Mouse (Mus musculus): ENCODE measurements around the gene Ftl1. TPM values are rescaled to one million over a fixed set of nuclear protein-coding genes. Genes with fewer than 3 reads are reported as not detected.

Gene Ftl1
- polyA plus RNA-seq, 1 experiment, result 3,659 TPM

GRCm38 (mm10) chr7:45443526-45444420, 15.9 kb downstream of the Ftl1 start:
- TF ChIP-seq GATA1 (IDR thresholded peaks at IDR 0.05; ENCODE audit: low read length), result no peak
- TF ChIP-seq TAL1 (IDR thresholded peaks at IDR 0.05; ENCODE audit: low read length), result no peak
- Histone ChIP-seq H3K27me3 (ENCODE audit: control insufficient read depth) (no peaks in the 10 kb centered on the region), H3K9me3 (ENCODE audit: control insufficient read depth, low read length) (no peaks in the 10 kb centered on the region), H3K4me3 (replicated peaks) (no peak overlapping the region), H3K4me1 (ENCODE audit: control insufficient read depth) (peaks cover 12% of the 10 kb centered on the region), H3K36me3 (ENCODE audit: control insufficient read depth) (no peaks in the 10 kb centered on the region)

GRCm38 (mm10) chr7:45437521-45438276, 22.0 kb downstream of the Ftl1 start, which contains the start of gene Ruvbl2:
Gene Ruvbl2 (minus strand): TSS chr7:45438096.
- H3K36me3 ChIP-seq (ENCODE audit: control insufficient read depth), result peaks cover 2% of the 10 kb centered on the region
- no peak for TF ChIP-seq TAL1 (IDR thresholded peaks at IDR 0.05; ENCODE audit: low read length)
- no peak for TF ChIP-seq GATA1 (IDR thresholded peaks at IDR 0.05; ENCODE audit: low read length)
- H3K4me3 ChIP-seq (replicated peaks), result no peak within 1 kb of the TSS
- no peaks in the 10 kb centered on the region for H3K9me3 ChIP-seq (ENCODE audit: control insufficient read depth, low read length)
- peaks cover 31% of the 10 kb centered on the region for H3K4me1 ChIP-seq (ENCODE audit: control insufficient read depth)
- H3K27me3 ChIP-seq (ENCODE audit: control insufficient read depth), result peaks cover 11% of the 10 kb centered on the region

GRCm38 (mm10) chr7:45437046-45437445, 22.6 kb downstream of the Ftl1 start:
- Histone ChIP-seq H3K4me3 (replicated peaks) (no peak overlapping the region), H3K9me3 (ENCODE audit: control insufficient read depth, low read length) (no peaks in the 10 kb centered on the region), H3K4me1 (ENCODE audit: control insufficient read depth) (peaks cover 35% of the 10 kb centered on the region), H3K27me3 (ENCODE audit: control insufficient read depth) (peaks cover 11% of the 10 kb centered on the region), H3K36me3 (ENCODE audit: control insufficient read depth) (peaks cover 8% of the 10 kb centered on the region)
- no peak for TF ChIP-seq TAL1 (IDR thresholded peaks at IDR 0.05; ENCODE audit: low read length)
- TF ChIP-seq GATA1 (IDR thresholded peaks at IDR 0.05; ENCODE audit: low read length), result no peak

- Histone ChIP-seq H3K4me3 (replicated peaks) (no peak overlapping the region), H3K9me3 (ENCODE audit: control insufficient read depth, low read length) (no peaks in the 10 kb centered on the region), H3K27me3 (ENCODE audit: control insufficient read depth) (peaks cover 11% of the 10 kb centered on the region), H3K4me1 (ENCODE audit: control insufficient read depth) (peaks cover 36% of the 10 kb centered on the region), H3K36me3 (ENCODE audit: control insufficient read depth) (peaks cover 14% of the 10 kb centered on the region)
- TF ChIP-seq GATA1 (IDR thresholded peaks at IDR 0.05; ENCODE audit: low read length) (no peak), TAL1 (IDR thresholded peaks at IDR 0.05; ENCODE audit: low read length) (no peak)
Observed at GRCm38 (mm10) chr7:45436444-45436843, 23.2 kb downstream of the Ftl1 start.

GRCm38 (mm10) chr7:45435038-45435437, 24.6 kb downstream of the Ftl1 start:
- Histone ChIP-seq H3K4me1 (ENCODE audit: control insufficient read depth) (peaks cover 50% of the 10 kb centered on the region), H3K27me3 (ENCODE audit: control insufficient read depth) (peaks cover 11% of the 10 kb centered on the region), H3K4me3 (replicated peaks) (peak overlapping the region; percentile 85), H3K36me3 (ENCODE audit: control insufficient read depth) (peaks cover 28% of the 10 kb centered on the region), H3K9me3 (ENCODE audit: control insufficient read depth, low read length) (no peaks in the 10 kb centered on the region)
- TF ChIP-seq TAL1 (IDR thresholded peaks at IDR 0.05; ENCODE audit: low read length) (no peak), GATA1 (IDR thresholded peaks at IDR 0.05; ENCODE audit: low read length) (no peak)

GRCm38 (mm10) chr7:45434203-45435015, 25.3 kb downstream of the Ftl1 start, which contains the start of gene Gys1:
Gene Gys1 (plus strand): TSS chr7:45434844.
- peak within 1 kb of the TSS; percentile 85 for H3K4me3 ChIP-seq (replicated peaks)
- H3K27me3 ChIP-seq (ENCODE audit: control insufficient read depth), result peaks cover 11% of the 10 kb centered on the region
- H3K9me3 ChIP-seq (ENCODE audit: control insufficient read depth, low read length), result no peaks in the 10 kb centered on the region
- TF ChIP-seq TAL1 (IDR thresholded peaks at IDR 0.05; ENCODE audit: low read length) (no peak), GATA1 (IDR thresholded peaks at IDR 0.05; ENCODE audit: low read length) (no peak)
- H3K4me1 ChIP-seq (ENCODE audit: control insufficient read depth), result peaks cover 53% of the 10 kb centered on the region
- H3K36me3 ChIP-seq (ENCODE audit: control insufficient read depth), result peaks cover 35% of the 10 kb centered on the region

GRCm38 (mm10) chr7:45433835-45434202, 25.9 kb downstream of the Ftl1 start:
- Histone ChIP-seq H3K27me3 (ENCODE audit: control insufficient read depth) (peaks cover 11% of the 10 kb centered on the region), H3K4me1 (ENCODE audit: control insufficient read depth) (peaks cover 53% of the 10 kb centered on the region), H3K9me3 (ENCODE audit: control insufficient read depth, low read length) (no peaks in the 10 kb centered on the region), H3K36me3 (ENCODE audit: control insufficient read depth) (peaks cover 41% of the 10 kb centered on the region), H3K4me3 (replicated peaks) (peak overlapping the region; percentile 85)
- TF ChIP-seq GATA1 (IDR thresholded peaks at IDR 0.05; ENCODE audit: low read length) (no peak), TAL1 (IDR thresholded peaks at IDR 0.05; ENCODE audit: low read length) (no peak)

- TF ChIP-seq GATA1 (IDR thresholded peaks at IDR 0.05; ENCODE audit: low read length) (no peak), TAL1 (IDR thresholded peaks at IDR 0.05; ENCODE audit: low read length) (no peak)
- H3K27me3 ChIP-seq (ENCODE audit: control insufficient read depth), result no peaks in the 10 kb centered on the region
- no peaks in the 10 kb centered on the region for H3K9me3 ChIP-seq (ENCODE audit: control insufficient read depth, low read length)
- no peak overlapping the region for H3K4me3 ChIP-seq (replicated peaks)
- peaks cover 98% of the 10 kb centered on the region for H3K36me3 ChIP-seq (ENCODE audit: control insufficient read depth)
- H3K4me1 ChIP-seq (ENCODE audit: control insufficient read depth), result peaks cover 17% of the 10 kb centered on the region
Observed at GRCm38 (mm10) chr7:45426556-45426955, 33.1 kb downstream of the Ftl1 start.
